Mouse (Mus musculus): ENCODE measurements around the gene Gm3676. TPM values are rescaled to one million over a fixed set of nuclear protein-coding genes. Genes with fewer than 3 reads are reported as not detected.
"Not testable (repeated sequence)": the region's sequence is repeated elsewhere in the genome, so short reads cannot be mapped to it uniquely, and the experiment has no call there.

Gm3676 gene
- not detected in 2 replicates for total RNA-seq (2014; rRNA removed; ENCODE audit: low replicate concordance)
- not detected in 2 replicates for polyA plus RNA-seq (2015; fragmentation: Nextera tagmentation; extraction: Ambion mirVana)

- not testable (repeated sequence) for H3K27me3 ChIP-seq (ENCODE audit: control insufficient read depth, insufficient read depth, low read length); H3K36me3 ChIP-seq (replicated peaks; ENCODE audit: control insufficient read depth, insufficient read depth, low read length); DNase-seq (ENCODE audit: low spot score); H3K4me3 ChIP-seq (ENCODE audit: low read depth, low read length); H3K27ac ChIP-seq (ENCODE audit: low read depth); H3K9me3 ChIP-seq (replicated peaks; ENCODE audit: control insufficient read depth, low read length); H3K4me1 ChIP-seq (ENCODE audit: control insufficient read depth, insufficient read depth); H3K9ac ChIP-seq (replicated peaks; ENCODE audit: low read depth, low read length); ATAC-seq (ENCODE audit: insufficient read depth, low read depth); H3K4me2 ChIP-seq (ENCODE audit: low read depth, low read length)
- no CpG with 5 or more reads among the region's 1 CpGs for WGBS
These were observed at the start of gene Gm3676 for GRCm38 (mm10) chr14:41646387-41646786. TSS of gene Gm3676 (minus strand) at chr14:41646487.

GRCm38 (mm10) chr14:41648176-41648575 lies 1.9 kb upstream of the Gm3676 start:
- not testable (repeated sequence) for ATAC-seq (ENCODE audit: insufficient read depth, low read depth); H3K4me2 ChIP-seq (ENCODE audit: low read depth, low read length); H3K27me3 ChIP-seq (ENCODE audit: control insufficient read depth, insufficient read depth, low read length); H3K27ac ChIP-seq (ENCODE audit: low read depth); H3K9me3 ChIP-seq (replicated peaks; ENCODE audit: control insufficient read depth, low read length); H3K4me3 ChIP-seq (ENCODE audit: low read depth, low read length); H3K4me1 ChIP-seq (ENCODE audit: control insufficient read depth, insufficient read depth); DNase-seq (ENCODE audit: low spot score); H3K9ac ChIP-seq (replicated peaks; ENCODE audit: low read depth, low read length); H3K36me3 ChIP-seq (replicated peaks; ENCODE audit: control insufficient read depth, insufficient read depth, low read length)
- WGBS, result 72% methylated on average over 2 of the region's 2 CpGs

- H3K4me2 ChIP-seq (ENCODE audit: low read depth, low read length); ATAC-seq (ENCODE audit: insufficient read depth, low read depth); H3K36me3 ChIP-seq (replicated peaks; ENCODE audit: control insufficient read depth, insufficient read depth, low read length); H3K4me1 ChIP-seq (ENCODE audit: control insufficient read depth, insufficient read depth); DNase-seq (ENCODE audit: low spot score); H3K4me3 ChIP-seq (ENCODE audit: low read depth, low read length); H3K9me3 ChIP-seq (replicated peaks; ENCODE audit: control insufficient read depth, low read length); H3K27me3 ChIP-seq (ENCODE audit: control insufficient read depth, insufficient read depth, low read length); H3K27ac ChIP-seq (ENCODE audit: low read depth); H3K9ac ChIP-seq (replicated peaks; ENCODE audit: low read depth, low read length): not testable (repeated sequence)
- 84% methylated on average over 9 of the region's 11 CpGs for WGBS
These were observed 16.1 kb downstream of the Gm3676 start for GRCm38 (mm10) chr14:41630144-41630543.

GRCm38 (mm10) chr14:41624512-41624911 lies 21.8 kb downstream of the Gm3676 start, which contains the start of gene Gm3072:
TSS of gene Gm3072 (minus strand) at chr14:41624612.
- 50% methylated on average over 1 of the region's 2 CpGs for WGBS
- H3K36me3 ChIP-seq (replicated peaks; ENCODE audit: control insufficient read depth, insufficient read depth, low read length); H3K9ac ChIP-seq (replicated peaks; ENCODE audit: low read depth, low read length); H3K4me3 ChIP-seq (ENCODE audit: low read depth, low read length); H3K4me2 ChIP-seq (ENCODE audit: low read depth, low read length); H3K27me3 ChIP-seq (ENCODE audit: control insufficient read depth, insufficient read depth, low read length); DNase-seq (ENCODE audit: low spot score); H3K9me3 ChIP-seq (replicated peaks; ENCODE audit: control insufficient read depth, low read length); H3K4me1 ChIP-seq (ENCODE audit: control insufficient read depth, insufficient read depth); ATAC-seq (ENCODE audit: insufficient read depth, low read depth); H3K27ac ChIP-seq (ENCODE audit: low read depth): not testable (repeated sequence)

- not testable (repeated sequence) for DNase-seq (ENCODE audit: low spot score); ATAC-seq (ENCODE audit: insufficient read depth, low read depth)
- WGBS, result 74% methylated on average over 4 of the region's 5 CpGs
These were observed 23.8 kb downstream of the Gm3676 start for GRCm38 (mm10) chr14:41622535-41622934.

GRCm38 (mm10) chr14:41610690-41611089 lies 35.6 kb downstream of the Gm3676 start:
- H3K9ac ChIP-seq (replicated peaks; ENCODE audit: low read depth, low read length); H3K9me3 ChIP-seq (replicated peaks; ENCODE audit: control insufficient read depth, low read length); H3K27me3 ChIP-seq (ENCODE audit: control insufficient read depth, insufficient read depth, low read length); H3K27ac ChIP-seq (ENCODE audit: low read depth); H3K4me2 ChIP-seq (ENCODE audit: low read depth, low read length); H3K4me1 ChIP-seq (ENCODE audit: control insufficient read depth, insufficient read depth); DNase-seq (ENCODE audit: low spot score); H3K36me3 ChIP-seq (replicated peaks; ENCODE audit: control insufficient read depth, insufficient read depth, low read length); H3K4me3 ChIP-seq (ENCODE audit: low read depth, low read length); ATAC-seq (ENCODE audit: insufficient read depth, low read depth): not testable (repeated sequence)
- 50% methylated on average over 1 of the region's 1 CpGs for WGBS

More at GRCm38 (mm10) chr14:41622535-41622934, 23.8 kb downstream of the Gm3676 start:
- H3K4me1 ChIP-seq (ENCODE audit: control insufficient read depth, insufficient read depth); H3K9me3 ChIP-seq (replicated peaks; ENCODE audit: control insufficient read depth, low read length); H3K27me3 ChIP-seq (ENCODE audit: control insufficient read depth, insufficient read depth, low read length); H3K36me3 ChIP-seq (replicated peaks; ENCODE audit: control insufficient read depth, insufficient read depth, low read length); H3K9ac ChIP-seq (replicated peaks; ENCODE audit: low read depth, low read length); H3K27ac ChIP-seq (ENCODE audit: low read depth); H3K4me2 ChIP-seq (ENCODE audit: low read depth, low read length); H3K4me3 ChIP-seq (ENCODE audit: low read depth, low read length): not testable (repeated sequence)

- not testable (repeated sequence) for H3K9me3 ChIP-seq (replicated peaks; ENCODE audit: control insufficient read depth, low read length); H3K4me2 ChIP-seq (ENCODE audit: low read depth, low read length); H3K27me3 ChIP-seq (ENCODE audit: control insufficient read depth, insufficient read depth, low read length); DNase-seq (ENCODE audit: low spot score); H3K36me3 ChIP-seq (replicated peaks; ENCODE audit: control insufficient read depth, insufficient read depth, low read length); H3K27ac ChIP-seq (ENCODE audit: low read depth); H3K4me3 ChIP-seq (ENCODE audit: low read depth, low read length); H3K9ac ChIP-seq (replicated peaks; ENCODE audit: low read depth, low read length); ATAC-seq (ENCODE audit: insufficient read depth, low read depth); H3K4me1 ChIP-seq (ENCODE audit: control insufficient read depth, insufficient read depth)
- 87% methylated on average over 15 of the region's 15 CpGs for WGBS
These were observed 45.4 kb downstream of the Gm3676 start for GRCm38 (mm10) chr14:41600935-41601334.

All from heart, postnatal 0 days (tissue).